Mouse (Mus musculus): ENCODE results near the gene Hba-x.
A peak's percentile ranks its signal among the peaks of the same experiment; 100 is the strongest.
"Not testable (repeated sequence)": the region's sequence is repeated elsewhere in the genome, so short reads cannot be mapped to it uniquely, and the experiment has no call there.

Gene Hba-x

GRCm38 (mm10) chr11:32285887-32286286, 9.7 kb downstream of the Hba-x start:
- not testable (repeated sequence) for DNase-seq (ENCODE audit: low spot score)

GRCm38 (mm10) chr11:32286695-32287492, 10.7 kb downstream of the Hba-x start, which contains the start of gene Hbq1b:
TSS of gene Hbq1b (plus strand) at chr11:32286965.
- DNase-seq (ENCODE audit: low spot score) = peak; percentile 60

- DNase-seq (ENCODE audit: low spot score) = no peak
These were observed 11.3 kb downstream of the Hba-x start for GRCm38 (mm10) chr11:32287493-32287825.

GRCm38 (mm10) chr11:32292819-32293218, 16.6 kb downstream of the Hba-x start:
- DNase-seq (ENCODE audit: low spot score) = not testable (repeated sequence)

GRCm38 (mm10) chr11:32293479-32293878, 17.3 kb downstream of the Hba-x start:
- DNase-seq (ENCODE audit: low spot score) = not testable (repeated sequence)

- not testable (repeated sequence) for DNase-seq (ENCODE audit: low spot score)
These were observed 20.0 kb downstream of the Hba-x start, which contains the start of gene Hba-a2 for GRCm38 (mm10) chr11:32296203-32296602. TSS of gene Hba-a2 (plus strand) at chr11:32296489.

GRCm38 (mm10) chr11:32297417-32297816, 21.2 kb downstream of the Hba-x start:
- DNase-seq (ENCODE audit: low spot score) = not testable (repeated sequence)

GRCm38 (mm10) chr11:32297866-32298531, 21.8 kb downstream of the Hba-x start:
- no peak for DNase-seq (ENCODE audit: low spot score)

GRCm38 (mm10) chr11:32298532-32298918, 22.3 kb downstream of the Hba-x start:
- DNase-seq (ENCODE audit: low spot score) = no peak

GRCm38 (mm10) chr11:32299865-32300264, 23.7 kb downstream of the Hba-x start, which contains the start of gene Hbq1a:
TSS of gene Hbq1a (plus strand) at chr11:32300069.
- DNase-seq (ENCODE audit: low spot score) = peak; percentile 24

- DNase-seq (ENCODE audit: low spot score) = no peak
These were observed 24.4 kb downstream of the Hba-x start for GRCm38 (mm10) chr11:32300279-32301267.

GRCm38 (mm10) chr11:32301506-32301905, 25.3 kb downstream of the Hba-x start:
- no peak for DNase-seq (ENCODE audit: low spot score)

GRCm38 (mm10) chr11:32302824-32303419, 26.7 kb downstream of the Hba-x start:
- no peak for DNase-seq (ENCODE audit: low spot score)

- no peak for DNase-seq (ENCODE audit: low spot score)
These were observed 27.3 kb downstream of the Hba-x start for GRCm38 (mm10) chr11:32303455-32303854.

GRCm38 (mm10) chr11:32307006-32307405, 30.8 kb downstream of the Hba-x start:
- no peak for DNase-seq (ENCODE audit: low spot score)

GRCm38 (mm10) chr11:32309446-32309845, 33.2 kb downstream of the Hba-x start:
- DNase-seq (ENCODE audit: low spot score) = no peak

GRCm38 (mm10) chr11:32309928-32310327, 33.7 kb downstream of the Hba-x start:
- DNase-seq (ENCODE audit: low spot score) = no peak

- no peak for DNase-seq (ENCODE audit: low spot score)
These were observed 39.8 kb downstream of the Hba-x start for GRCm38 (mm10) chr11:32316009-32316408.

- DNase-seq (ENCODE audit: low spot score) = no peak
These were observed 44.5 kb downstream of the Hba-x start for GRCm38 (mm10) chr11:32320507-32321195.

GRCm38 (mm10) chr11:32321196-32321565, 45.0 kb downstream of the Hba-x start:
- no peak for DNase-seq (ENCODE audit: low spot score)

- DNase-seq (ENCODE audit: low spot score) = peak; percentile 74
These were observed 48.4 kb downstream of the Hba-x start for GRCm38 (mm10) chr11:32324609-32325008.
